Mouse (Mus musculus): ENCODE measurements around the gene Ccdc15.

Ccdc15 gene

DNA sequence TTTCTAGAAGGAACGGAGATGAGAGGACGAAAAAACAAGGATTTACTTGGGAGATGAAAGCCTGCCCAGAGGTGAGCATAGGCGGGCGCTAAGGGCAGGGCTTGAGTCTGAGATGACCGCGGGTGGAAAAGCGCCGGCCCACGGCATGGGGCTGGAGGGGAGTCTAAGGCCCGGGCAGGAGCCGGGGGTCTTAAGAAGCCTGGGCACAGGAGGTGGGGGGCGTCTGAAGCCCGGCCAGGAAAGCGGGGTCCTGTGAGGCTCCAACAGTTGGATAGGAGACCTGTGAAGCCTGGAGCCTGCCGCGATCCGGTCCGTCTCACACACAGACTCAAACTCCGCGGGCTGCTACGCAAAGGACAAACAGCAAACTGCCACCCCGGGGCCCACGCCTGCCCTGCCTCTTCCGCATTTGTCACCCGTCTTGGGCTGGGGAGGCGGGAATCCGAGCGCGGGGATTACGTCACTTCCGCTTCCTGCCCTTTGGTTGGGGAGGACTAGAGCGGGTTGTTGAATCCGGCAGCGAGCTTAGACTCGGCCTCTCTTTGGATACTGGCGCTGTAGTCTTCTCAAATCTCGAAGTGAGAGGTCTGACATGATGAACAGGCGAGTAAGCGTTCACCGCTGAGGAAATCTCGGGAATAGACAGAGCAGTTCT is at the start of gene Ccdc15:
Gene Ccdc15 (minus strand): TSS at position 445 of the 655 bp plus-strand sequence.
- DNase-seq: peak; percentile 98

DNA sequence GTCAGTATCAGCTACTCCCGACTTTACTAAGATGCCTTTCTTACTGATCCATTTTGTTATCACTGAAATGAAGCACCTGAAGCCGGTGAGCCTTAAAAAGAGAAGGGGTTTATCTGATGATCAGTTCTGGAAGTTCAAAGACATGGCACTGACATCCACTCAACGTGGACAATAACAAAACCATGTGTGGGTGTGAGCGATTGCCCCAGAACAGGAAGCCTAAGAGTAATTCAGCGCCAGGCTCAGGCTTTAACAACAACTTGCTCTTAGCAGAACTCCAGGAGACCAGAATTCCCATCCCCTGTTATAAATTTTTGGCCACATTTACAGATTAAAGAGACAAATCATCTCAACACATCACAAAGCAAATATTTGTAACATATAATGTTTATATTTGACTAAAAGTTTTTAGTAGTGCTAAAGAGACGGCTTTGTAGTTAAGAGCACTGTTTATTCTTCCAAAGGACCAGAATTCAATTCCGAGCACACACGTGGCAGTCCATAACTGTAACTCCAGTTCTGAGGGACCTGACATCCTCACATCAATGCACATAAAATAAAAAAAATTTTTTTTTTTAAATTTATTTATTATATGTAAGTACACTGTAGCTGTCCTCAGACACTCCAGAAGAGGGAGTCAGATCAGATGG is 45.4 kb upstream of the Ccdc15 start:
- DNase-seq: no peak

DNA sequence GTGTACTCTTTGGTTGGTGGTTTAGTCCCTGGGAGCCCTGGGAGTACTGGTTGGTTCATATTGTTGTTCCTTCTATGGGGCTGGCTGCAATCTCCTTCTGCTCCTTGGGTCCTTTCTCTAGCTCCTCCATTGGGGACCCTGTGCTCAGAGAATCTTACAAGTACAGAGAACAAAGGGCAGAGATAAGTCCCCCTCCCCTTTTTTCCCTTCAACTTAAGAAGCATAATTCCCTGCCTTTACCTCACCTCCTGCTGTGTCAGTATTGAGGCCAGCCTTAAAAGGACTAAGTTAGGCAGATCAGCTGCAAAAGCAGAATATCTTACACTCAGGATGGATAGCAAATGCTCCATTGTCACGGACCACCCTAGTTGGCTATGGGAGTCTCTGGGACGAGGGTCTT is 43.8 kb upstream of the Ccdc15 start:
- no peak for DNase-seq

DNA sequence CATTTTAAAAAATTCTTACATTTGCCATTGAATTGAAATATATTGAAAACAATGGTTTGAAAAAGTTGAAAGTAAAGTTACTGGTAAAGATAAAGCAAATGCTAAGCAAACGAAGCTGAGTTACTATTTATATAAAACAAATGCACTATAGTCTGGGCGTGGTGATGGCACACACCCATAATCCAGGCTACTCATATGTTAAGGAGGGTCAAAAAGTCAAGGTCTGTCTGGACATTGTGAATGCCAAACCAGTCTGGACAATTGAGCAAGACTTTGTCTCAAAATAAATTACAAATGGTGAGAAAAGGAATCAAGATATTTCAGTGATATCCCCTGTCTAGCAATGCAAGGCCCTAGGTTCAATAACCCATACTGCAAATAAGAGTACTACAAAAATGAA is 42.7 kb upstream of the Ccdc15 start:
- DNase-seq: no peak

DNA sequence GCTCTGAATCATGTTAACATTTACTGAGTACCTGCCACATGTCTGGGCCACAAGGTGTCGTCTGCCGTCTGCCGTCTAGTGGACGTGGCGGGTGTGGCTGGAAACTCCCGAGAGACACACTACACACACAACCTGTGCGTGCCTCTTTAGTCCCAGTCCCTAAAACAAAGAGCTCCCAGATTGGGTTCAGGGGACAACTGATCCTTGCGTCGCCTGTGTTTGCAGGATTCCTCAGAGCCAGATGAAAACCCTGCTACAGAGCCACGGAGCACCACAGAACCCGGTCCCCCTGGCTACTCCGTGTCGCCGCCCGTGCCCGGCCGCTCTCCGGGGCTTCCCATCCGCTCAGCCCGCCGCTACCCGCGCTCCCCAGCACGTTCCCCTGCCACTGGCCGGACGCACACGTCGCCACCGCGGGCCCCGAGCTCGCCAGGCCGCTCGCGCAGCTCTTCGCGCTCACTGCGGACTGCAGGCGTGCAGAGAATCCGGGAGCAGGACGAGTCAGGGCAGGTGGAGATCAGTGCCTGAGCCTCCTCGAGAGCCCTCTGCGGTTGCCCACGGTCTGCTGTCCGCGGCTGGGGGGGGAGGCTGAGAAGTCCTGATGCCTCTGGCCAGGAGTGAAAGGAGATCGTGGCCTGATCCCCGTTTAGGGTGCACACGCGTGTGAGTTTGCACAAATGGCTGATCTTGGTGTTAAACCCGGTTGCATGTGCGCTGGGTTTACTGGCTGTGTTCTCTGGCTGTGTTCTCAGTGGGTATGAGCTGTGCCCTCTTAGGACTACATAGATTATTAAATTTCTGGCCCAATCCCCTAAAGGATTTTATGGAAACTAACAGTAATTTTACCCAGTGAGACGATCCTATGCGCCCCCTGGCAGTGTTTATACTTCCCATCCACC is 36.3 kb upstream of the Ccdc15 start:
- DNase-seq: peak; percentile 17 to 24

DNA sequence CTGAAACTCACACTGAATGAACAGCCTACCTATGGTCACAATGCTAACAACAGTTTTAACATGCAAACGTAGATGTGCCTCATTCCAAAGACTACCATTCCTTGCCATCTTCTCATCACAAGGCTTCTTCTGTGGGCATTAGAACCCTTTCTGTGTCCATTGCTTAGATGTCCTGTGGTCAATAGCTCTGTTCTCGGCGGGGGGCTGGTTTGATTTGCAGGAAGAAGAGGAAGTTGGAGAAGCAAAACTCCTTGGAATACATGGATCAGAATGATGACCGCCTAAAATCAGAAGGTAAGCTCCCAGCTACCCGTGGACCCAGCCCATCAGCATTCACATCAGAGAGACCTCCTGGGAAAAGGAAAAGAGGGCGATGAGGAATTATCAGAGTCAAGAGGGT is 34.9 kb upstream of the Ccdc15 start:
- DNase-seq: no peak

DNA sequence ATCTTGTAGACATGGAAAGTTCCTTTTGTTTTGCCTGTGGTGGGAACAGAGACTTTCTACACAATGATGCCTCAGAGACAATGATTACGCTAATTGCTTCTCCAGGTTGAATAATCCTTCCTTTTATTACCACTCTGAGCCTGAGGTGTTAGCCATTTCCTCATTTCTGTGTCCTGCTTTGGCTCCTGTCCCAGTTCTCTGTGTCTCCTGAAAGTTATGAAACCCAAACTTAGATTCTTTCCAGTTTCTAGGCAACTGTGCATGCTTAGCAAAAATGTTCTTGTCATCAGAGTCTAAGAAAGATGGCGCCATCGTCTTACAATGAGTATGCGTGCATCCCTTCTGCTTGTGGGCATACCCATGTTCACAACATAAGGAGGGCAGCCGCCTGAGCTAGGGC is 27.5 kb upstream of the Ccdc15 start:
- no peak for DNase-seq

DNA sequence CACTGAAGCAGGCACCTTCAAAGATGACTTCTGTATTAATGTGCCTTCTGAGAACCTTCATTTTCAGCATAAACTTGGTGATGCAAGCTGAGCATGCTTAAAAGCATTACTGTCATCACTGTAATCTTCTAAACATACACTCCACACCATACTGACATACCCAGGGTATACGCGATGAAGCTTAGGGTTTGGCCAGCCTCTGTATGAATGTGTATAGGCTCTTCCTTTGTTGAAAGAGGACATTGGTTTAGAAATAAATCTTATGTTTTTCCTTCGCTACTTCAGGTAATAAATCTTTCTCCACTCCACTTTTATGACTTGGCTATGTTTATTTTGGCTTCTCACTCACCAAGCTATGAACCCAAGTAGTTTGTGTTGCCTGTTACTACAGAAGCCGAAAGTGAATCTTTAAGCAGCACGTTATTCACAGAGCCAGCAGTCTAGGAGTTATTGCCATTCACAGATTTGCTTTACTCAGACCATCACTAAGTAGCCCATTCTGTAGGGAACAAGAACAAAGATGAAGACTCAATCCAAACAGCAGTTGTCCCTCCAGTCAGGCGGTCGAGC is 23.1 kb upstream of the Ccdc15 start:
- DNase-seq: no peak

DNA sequence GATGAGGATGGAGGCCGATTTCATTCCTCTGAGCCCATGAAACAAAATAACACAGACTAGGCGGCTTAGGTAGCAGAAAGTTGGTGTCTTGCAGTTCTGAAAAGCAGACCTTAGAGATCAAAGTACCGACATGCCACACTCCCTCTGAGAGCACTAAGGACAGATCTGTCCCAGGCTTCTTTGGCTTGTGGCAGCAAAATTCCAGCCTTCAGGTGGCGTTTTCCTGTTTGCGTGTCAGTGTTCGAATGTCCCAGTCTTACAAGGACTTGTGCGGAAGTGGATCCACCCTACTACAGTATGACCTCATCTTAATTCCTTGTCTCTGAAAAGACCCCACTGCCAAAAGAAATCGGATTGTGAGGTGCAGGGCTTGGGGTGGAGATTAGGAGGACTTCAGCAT is 20.6 kb upstream of the Ccdc15 start:
- DNase-seq: no peak

DNA sequence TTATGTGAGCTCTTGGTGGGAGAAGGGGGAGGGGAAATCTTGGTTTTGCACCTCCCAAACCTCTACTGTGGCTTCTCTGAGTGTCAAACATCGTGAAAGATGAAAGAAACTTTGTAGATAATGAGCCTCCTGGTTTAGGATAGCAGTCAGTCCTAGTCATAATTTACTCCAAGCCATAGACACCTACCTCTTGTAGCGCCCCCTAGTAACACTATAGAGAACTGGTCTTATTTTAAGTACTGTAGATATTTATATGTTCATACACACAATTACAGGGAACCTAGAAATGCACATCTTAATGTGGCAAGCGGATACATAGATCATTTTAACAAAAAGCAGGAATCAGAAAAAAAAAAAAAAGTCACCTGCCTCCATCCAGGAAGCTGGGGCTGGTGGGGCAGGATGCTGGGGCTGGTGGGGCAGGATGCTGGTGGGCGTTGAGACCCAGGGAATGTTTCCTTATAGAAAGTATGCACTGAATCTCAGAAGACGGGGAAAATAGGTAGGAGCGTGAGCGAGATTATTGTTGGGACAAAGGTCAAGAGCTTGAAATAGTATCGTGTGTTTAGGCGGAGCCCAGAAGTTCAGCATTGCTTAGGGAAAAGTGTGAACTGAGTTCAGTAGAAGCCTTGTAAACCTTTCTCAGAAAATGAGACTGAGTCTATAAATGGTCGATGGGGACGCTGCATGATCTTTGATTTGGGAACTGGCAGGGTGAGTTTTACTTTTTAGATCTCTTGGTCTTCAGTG is 20.0 kb upstream of the Ccdc15 start:
- no peak for DNase-seq

DNA sequence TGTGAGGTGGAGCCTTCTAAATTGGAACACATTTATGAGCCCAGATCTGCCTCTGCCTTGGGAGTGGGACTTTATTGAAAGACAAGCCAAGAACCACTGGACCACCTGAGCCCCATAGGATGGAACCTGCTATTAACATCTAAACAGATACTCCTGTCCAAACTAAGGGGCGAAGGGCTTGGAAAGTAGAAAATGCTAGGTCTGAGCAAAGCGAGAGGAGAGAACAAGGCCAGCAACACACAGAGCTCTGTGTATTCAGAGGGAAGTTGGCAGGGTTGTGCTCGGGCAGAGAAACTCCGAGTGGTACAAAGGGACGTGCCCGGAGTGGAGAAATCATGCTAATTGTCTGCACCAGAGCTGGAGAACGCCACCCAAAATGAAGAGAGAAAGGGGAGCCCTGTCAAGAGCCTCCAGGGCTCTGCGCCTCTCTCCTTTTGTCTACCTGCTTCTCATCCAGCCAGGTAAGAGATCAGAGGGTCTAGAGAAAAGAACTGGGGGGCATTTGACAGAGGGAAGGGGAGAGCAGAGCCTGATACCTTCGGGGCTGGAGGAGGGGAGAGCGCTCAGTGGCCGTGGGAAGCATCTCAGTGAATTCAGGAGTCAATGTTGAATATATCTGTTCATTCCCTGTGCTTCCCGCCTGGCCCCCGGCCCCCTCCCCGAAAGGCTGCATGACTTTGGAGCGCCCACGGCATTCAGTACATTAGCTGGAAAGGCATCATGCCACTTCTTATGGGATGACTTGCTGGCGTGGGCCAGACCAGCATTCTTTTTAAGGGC is 19.3 kb upstream of the Ccdc15 start, which contains the start of gene Hepacam:
Gene Hepacam (plus strand): TSS at position 51 of the 780 bp plus-strand sequence.
- DNase-seq: peak in 1 of 2 experiments; percentile 8

DNA sequence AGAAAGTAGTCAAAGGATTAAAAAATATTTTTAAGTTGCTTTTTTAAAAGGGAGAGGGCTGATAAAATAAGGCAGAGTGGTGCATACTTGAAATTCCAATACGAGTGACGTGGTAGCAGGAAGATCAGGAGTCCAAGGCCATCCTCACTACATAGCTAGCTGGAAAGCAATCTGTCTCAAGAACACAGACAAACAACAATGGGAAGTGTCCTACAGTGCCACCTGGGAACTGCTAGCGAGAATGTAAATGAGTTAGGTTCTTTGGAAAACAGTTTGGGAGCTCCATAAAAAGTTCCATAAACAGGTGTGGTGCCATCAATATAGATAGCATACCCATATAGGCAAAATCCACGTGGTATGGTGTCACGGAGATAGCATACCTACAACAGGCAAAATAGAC is 17.5 kb upstream of the Ccdc15 start:
- DNase-seq: no peak

DNA sequence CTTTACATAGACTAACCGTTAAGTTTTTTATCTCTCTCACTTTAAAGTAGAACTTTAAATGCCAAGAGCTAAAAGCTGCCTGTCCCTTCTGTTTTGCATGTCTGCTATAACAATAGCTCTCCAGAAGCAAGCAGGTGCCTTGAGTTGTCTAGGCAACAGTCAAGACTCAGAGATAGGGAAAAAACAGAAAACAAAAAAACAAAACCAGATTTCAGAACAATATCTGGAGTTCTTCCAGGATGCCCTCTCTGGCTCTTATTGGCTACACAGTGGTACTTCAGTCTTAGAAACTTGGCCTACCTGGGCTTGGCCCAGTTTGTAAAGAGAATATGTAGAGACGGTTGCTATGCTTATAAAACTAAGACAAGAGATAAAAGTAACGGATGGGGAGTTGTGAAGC is 16.2 kb upstream of the Ccdc15 start:
- DNase-seq: no peak

DNA sequence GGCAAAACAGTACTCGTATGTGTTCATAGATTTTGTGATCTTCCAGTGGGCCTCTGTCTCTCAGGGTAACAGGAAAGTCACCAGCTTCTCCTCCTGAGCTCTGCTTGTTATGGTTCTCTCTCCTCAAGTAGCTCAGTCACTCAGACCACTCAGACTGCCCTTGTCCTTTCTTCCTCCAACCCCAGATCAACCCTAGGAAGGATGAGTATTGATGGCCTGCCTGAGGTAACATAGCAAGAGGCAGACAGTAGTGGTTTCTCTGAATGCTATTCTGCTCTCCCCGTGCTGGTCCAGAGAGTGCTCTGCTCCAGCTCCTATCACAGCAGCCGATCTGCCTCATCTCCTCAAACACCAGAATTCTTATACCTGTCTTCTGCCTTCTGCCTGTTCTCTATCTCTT is 15.3 kb upstream of the Ccdc15 start:
- DNase-seq: no peak

DNA sequence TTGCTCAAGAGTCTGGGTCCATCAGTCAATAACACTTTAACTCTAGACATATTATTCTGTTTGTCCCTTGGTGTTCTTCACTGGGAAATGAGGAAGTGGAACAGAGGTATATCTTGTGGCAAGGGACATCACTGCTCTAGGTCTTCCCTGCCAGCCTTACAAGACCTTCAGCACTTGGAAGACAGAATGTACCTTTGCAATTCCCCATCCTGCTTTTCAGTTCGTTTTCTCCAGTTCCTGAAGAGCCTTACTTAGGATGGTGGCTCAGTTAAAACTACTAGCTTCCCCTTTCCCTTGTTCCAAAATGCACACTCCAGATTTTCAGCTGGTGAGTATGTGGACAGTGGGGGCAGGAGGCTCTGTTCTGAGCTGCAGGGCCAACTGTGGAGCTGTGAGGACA is 14.6 kb upstream of the Ccdc15 start:
- no peak for DNase-seq

DNA sequence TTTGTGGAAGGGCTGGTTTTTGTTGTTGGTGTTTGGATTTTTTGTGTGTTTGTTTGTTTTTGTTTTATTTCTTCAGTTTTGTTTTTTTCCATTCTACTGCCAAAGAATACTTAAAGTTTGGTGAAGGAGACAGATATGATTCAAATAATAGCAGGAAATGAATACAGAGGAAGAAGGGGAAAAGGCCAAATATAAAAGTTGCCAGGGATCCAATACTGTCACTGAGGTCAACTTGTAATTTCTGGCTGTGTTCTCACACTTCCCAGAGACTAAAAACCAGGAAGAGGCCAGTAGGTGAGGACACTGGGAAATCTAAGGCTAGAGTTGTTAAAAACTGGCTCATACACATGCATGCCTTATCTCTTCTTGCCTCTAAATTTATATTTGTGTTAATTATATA is 13.9 kb upstream of the Ccdc15 start:
- DNase-seq: no peak

DNA sequence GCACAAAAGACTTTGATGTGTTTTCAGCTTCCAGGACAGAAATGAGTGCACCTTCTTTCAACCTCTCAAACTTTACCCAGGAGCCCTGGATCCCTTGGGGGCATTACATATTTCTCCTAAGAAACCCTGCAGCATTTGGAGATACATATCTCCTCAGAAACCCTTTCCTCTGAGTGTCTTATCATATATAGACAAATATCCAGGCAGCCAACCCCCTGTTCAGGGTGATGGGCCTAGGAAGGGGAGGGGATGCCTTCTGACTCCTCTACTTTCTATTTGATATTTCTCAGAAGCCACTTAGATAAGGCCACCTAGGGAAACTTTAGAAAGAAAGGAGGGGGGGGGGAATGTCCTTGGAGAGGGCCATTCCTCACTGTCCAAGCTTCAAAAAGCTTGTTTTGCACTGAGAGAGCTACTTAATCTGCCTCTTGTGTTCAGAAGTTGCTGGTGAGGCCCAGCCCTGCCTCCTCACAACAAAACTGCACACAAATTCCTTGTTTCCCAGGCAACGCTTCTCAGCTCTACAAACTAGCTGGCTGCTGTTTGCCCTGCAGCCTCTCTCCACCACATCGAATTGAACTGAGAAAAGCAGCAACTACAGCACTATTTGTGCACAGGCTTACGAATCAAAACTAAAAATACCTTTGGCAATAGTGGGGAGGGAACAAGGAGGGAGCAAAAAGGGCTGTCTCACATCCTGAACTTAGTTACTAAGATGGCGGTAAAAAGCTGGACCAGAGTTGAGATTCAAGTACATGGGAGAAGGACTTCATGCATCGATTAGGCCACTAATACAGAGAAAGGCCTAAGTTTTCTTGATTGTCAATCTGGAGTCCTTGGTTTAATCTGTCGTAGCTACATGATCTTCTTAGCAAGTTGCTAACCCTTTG is 11.3 kb upstream of the Ccdc15 start:
- no peak for DNase-seq

DNA sequence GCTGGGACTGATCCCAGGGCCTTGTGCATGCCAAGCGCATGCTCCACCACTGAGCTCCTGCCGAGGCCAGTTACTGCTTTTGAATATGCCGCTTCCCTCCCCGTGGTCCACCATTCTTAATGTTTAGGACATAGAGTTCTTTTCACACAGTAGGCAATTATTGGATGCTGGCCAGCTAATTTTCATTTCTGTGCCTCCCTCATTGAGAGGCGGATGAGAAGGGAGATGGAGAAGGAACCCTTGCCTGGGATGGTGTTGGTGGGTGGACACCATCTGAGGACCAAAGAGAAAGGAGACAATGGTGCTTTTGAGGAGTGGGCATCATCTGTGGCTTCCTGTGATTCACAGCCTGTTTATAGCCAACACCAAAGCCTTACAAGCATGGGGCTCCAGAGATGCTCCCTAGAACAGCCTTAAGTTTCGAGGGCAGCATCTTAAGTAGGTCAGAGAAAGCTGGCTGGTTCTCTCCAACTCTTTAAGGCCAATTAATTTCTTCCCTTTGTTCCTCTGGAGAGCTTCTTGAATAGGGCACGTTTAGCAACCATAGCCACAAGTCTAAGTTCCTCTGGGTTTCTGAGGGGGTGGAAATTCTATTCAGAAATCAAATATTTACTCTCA is 10.6 kb upstream of the Ccdc15 start:
- DNase-seq: peak; percentile 14 to 15

DNA sequence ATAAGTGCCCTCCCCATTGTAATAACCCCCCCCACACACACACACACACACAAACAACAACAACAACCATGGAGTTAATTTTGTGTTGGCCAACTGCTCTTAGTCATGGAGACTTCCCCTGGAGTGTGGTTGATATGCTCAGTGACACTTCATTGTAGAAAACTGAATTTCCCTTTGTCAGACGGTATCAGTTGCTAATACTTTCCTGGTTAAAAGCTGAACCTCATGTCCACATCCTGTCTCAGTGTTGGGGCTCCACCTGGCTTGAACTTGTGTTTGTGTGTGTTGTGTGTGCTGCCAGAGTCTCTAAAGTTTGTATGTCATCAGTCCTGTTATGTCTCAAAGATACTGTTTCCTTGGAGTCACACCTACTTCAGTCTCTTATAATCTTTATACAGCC is 6.3 kb upstream of the Ccdc15 start:
- no peak for DNase-seq

DNA sequence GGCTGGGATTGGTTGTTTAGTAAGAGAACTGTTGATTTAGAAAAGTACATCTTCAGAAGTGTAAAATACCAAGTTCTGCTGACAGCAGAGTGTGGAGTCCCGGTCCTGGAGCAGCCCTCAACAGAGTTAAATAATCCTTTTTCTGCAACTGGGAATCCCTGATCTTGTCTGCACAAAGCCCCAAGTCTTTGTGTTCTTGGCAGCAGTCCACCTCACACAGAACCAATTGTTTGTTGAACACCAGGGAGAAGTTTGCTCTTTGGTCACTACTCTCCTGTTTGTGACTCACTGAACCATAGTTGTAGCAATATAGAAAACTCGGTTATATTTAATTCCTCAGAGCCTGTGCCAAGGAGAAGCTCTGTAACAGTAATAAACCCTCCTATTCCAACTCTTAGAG is 3.0 kb upstream of the Ccdc15 start:
- no peak for DNase-seq

Measured in cerebellum, postnatal 14 days (tissue).